Mouse (Mus musculus) hindbrain, embryonic 11.5 days (tissue): ENCODE results near the gene Klk14. TPM values are rescaled to one million over a fixed set of nuclear protein-coding genes. Genes with fewer than 3 reads are reported as not detected.
"Not testable (repeated sequence)": the region's sequence is repeated elsewhere in the genome, so short reads cannot be mapped to it uniquely, and the experiment has no call there.

ENCODE experiments used
- ATAC-seq: fragments of 200-750 bp; cut with Nextera tagmentation; 2 replicates; pipeline ENCODE4 v1.8.0; 2017; ENCODE audit warnings: mild to moderate bottlenecking, moderate TSS enrichment, moderate library complexity; ENCODE audit not compliant: low FRiP score
- DNase-seq: peaks from one replicate; pipeline ENCODE4 v3.0.0-alpha.2; 2015; ENCODE audit warnings: low spot score
- H3K27ac ChIP-seq: fragments of 300-500 bp; sonication (generic); 2 replicates; pipeline ENCODE4 v1.5.1; 2014; ENCODE audit warnings: mild to moderate bottlenecking, low read depth, low read length
- H3K27me3 ChIP-seq: fragments of 300-500 bp; sonication (generic); 2 replicates; pipeline ENCODE4 v1.6.1; 2014; ENCODE audit warnings: mild to moderate bottlenecking, low read length, moderate library complexity, mixed read lengths; ENCODE audit not compliant: control insufficient read depth, insufficient read depth
- H3K36me3 ChIP-seq: fragments of 300-500 bp; sonication (generic); 2 replicates; pipeline ENCODE4 v1.6.1; 2014; ENCODE audit warnings: mild to moderate bottlenecking, low read length, moderate library complexity, mixed read lengths; ENCODE audit not compliant: control insufficient read depth, insufficient read depth
- H3K4me1 ChIP-seq: fragments of 300-500 bp; sonication (generic); replicated peaks from 2 replicates; pipeline ENCODE4 v1.6.1; 2014; ENCODE audit warnings: low read length, mixed read lengths; ENCODE audit not compliant: control insufficient read depth, insufficient read depth
- H3K4me2 ChIP-seq: fragments of 300-500 bp; sonication (generic); replicated peaks from 2 replicates; pipeline ENCODE4 v1.6.1; 2014; ENCODE audit warnings: mild to moderate bottlenecking, low read depth, low read length
- H3K4me3 ChIP-seq: fragments of 300-500 bp; sonication (generic); 2 replicates; pipeline ENCODE4 v1.5.1; 2014; ENCODE audit warnings: low read depth, low read length
- H3K9ac ChIP-seq: fragments of 300-500 bp; sonication (generic); 2 replicates; pipeline ENCODE4 v1.6.1; 2014; ENCODE audit warnings: low read depth, low read length
- H3K9me3 ChIP-seq: fragments of 300-500 bp; sonication (generic); 2 replicates; pipeline ENCODE4 v1.6.1; 2016; ENCODE audit warnings: low read length; ENCODE audit not compliant: control insufficient read depth
- WGBS: fragments of 180-500 bp; shearing (Covaris S2); extraction: QIAGEN DNeasy Blood & Tissue Kit; methylation state at CpG from one replicate; pipeline ENCODE4 v1.1.7; 2014; 5-methylcytosine and 5-hydroxymethylcytosine counted together
- polyA plus RNA-seq: library from polyadenylated mRNA; unstranded; fragments of >200 nt; fragmentation: Nextera tagmentation; extraction: Ambion mirVana; gene quantifications from 2 replicates; pipeline ENCODE4 v1.2.1, GENCODE M21; 2014

The Klk14 gene
- polyA plus RNA-seq, 1 experiment from 2014 or later = not detected

GRCm38 (mm10) chr7:43668582-43668981 is 21.6 kb upstream of the Klk14 start:
- ATAC-seq (no peak), DNase-seq (peak; percentile 42)
- peaks cover 2% of the 10 kb centered on the region; the same call in 1 of the 2 replicates for H3K4me1 ChIP-seq
- H3K9ac ChIP-seq = no peak overlapping the region
- no peak overlapping the region for H3K27ac ChIP-seq
- no peak overlapping the region for H3K4me3 ChIP-seq
- H3K27me3 ChIP-seq = no peaks in the 10 kb centered on the region
- H3K4me2 ChIP-seq = no peak overlapping the region
- WGBS = 24% methylated on average over 3 of the region's 3 CpGs
- no peaks in the 10 kb centered on the region for H3K36me3 ChIP-seq
- no peaks in the 10 kb centered on the region for H3K9me3 ChIP-seq

GRCm38 (mm10) chr7:43671064-43671808 is 19.0 kb upstream of the Klk14 start:
- H3K4me2 ChIP-seq = peak overlapping the region; percentile 46
- H3K4me3 ChIP-seq = peak overlapping the region; percentile 47
- H3K27ac ChIP-seq = no peak overlapping the region
- H3K4me1 ChIP-seq = peaks cover 2% of the 10 kb centered on the region; the same call in 1 of the 2 replicates
- ATAC-seq (peak; percentile 60), DNase-seq (no peak)
- no peaks in the 10 kb centered on the region for H3K27me3 ChIP-seq
- H3K9me3 ChIP-seq = no peaks in the 10 kb centered on the region
- H3K9ac ChIP-seq = peak overlapping the region; percentile 4
- WGBS = 69% methylated on average over 11 of the region's 11 CpGs
- peaks cover 7% of the 10 kb centered on the region; the same call in 1 of the 2 replicates for H3K36me3 ChIP-seq

GRCm38 (mm10) chr7:43671809-43672580 is 18.2 kb upstream of the Klk14 start, which contains the start of gene Ctu1:
Gene Ctu1 (plus strand): TSS chr7:43672016.
- peak; percentile 94 for ATAC-seq
- peaks cover 2% of the 10 kb centered on the region; the same call in 1 of the 2 replicates for H3K4me1 ChIP-seq
- peak within 1 kb of the TSS; percentile 46 for H3K4me2 ChIP-seq
- peaks cover 14% of the 10 kb centered on the region for H3K36me3 ChIP-seq
- H3K9me3 ChIP-seq = no peaks in the 10 kb centered on the region
- peak; percentile 89 for DNase-seq
- no peaks in the 10 kb centered on the region for H3K27me3 ChIP-seq
- H3K9ac ChIP-seq = peak within 1 kb of the TSS; percentile 46
- under 1% methylated on average over 26 of the region's 26 CpGs for WGBS
- no peak within 1 kb of the TSS for H3K27ac ChIP-seq
- peak within 1 kb of the TSS; percentile 47 for H3K4me3 ChIP-seq

GRCm38 (mm10) chr7:43672581-43673260 is 17.5 kb upstream of the Klk14 start:
- Histone ChIP-seq H3K4me2 (peak overlapping the region; percentile 46), H3K27me3 (no peaks in the 10 kb centered on the region), H3K36me3 (peaks cover 20% of the 10 kb centered on the region), H3K4me1 (peaks cover 2% of the 10 kb centered on the region; the same call in 1 of the 2 replicates), H3K27ac (no peak overlapping the region), H3K4me3 (peak overlapping the region; percentile 47), H3K9me3 (no peaks in the 10 kb centered on the region), H3K9ac (peak overlapping the region; percentile 46)
- no peak; the same call in 1 of the 2 replicates for ATAC-seq
- peak; percentile 34 for DNase-seq
- 19% methylated on average over 10 of the region's 10 CpGs for WGBS

GRCm38 (mm10) chr7:43675091-43675490 is 15.1 kb upstream of the Klk14 start:
- Histone ChIP-seq H3K4me2 (no peak overlapping the region), H3K9ac (no peak overlapping the region), H3K36me3 (peaks cover 22% of the 10 kb centered on the region), H3K4me3 (no peak overlapping the region), H3K9me3 (no peaks in the 10 kb centered on the region), H3K4me1 (peaks cover 2% of the 10 kb centered on the region; the same call in 1 of the 2 replicates), H3K27me3 (no peaks in the 10 kb centered on the region), H3K27ac (no peak overlapping the region)
- ATAC-seq (no peak), DNase-seq (no peak)
- 92% methylated on average over 31 of the region's 32 CpGs for WGBS

- ATAC-seq (no peak), DNase-seq (peak; percentile 59)
- H3K27ac ChIP-seq = no peak overlapping the region
- H3K4me1 ChIP-seq = no peaks in the 10 kb centered on the region
- no peaks in the 10 kb centered on the region for H3K9me3 ChIP-seq
- H3K4me3 ChIP-seq = no peak overlapping the region
- no peaks in the 10 kb centered on the region for H3K27me3 ChIP-seq
- no peak overlapping the region for H3K9ac ChIP-seq
- H3K36me3 ChIP-seq = peaks cover 22% of the 10 kb centered on the region
- no peak overlapping the region for H3K4me2 ChIP-seq
Observed at GRCm38 (mm10) chr7:43678517-43678916, 11.7 kb upstream of the Klk14 start.

- Histone ChIP-seq H3K4me3 (no peak overlapping the region), H3K4me1 (no peaks in the 10 kb centered on the region), H3K9ac (no peak overlapping the region), H3K27ac (no peak overlapping the region), H3K9me3 (no peaks in the 10 kb centered on the region), H3K27me3 (no peaks in the 10 kb centered on the region), H3K4me2 (no peak overlapping the region), H3K36me3 (peaks cover 17% of the 10 kb centered on the region)
- ATAC-seq (peak; percentile 31; the same call in 1 of the 2 replicates), DNase-seq (peak; percentile 78)
- WGBS = 27% methylated on average over 5 of the region's 5 CpGs
Observed at GRCm38 (mm10) chr7:43680960-43681359, 9.3 kb upstream of the Klk14 start.

GRCm38 (mm10) chr7:43682511-43682910 is 7.7 kb upstream of the Klk14 start:
- not testable (repeated sequence) for H3K4me2 ChIP-seq, DNase-seq, H3K36me3 ChIP-seq, H3K4me3 ChIP-seq, H3K27ac ChIP-seq, H3K27me3 ChIP-seq, H3K4me1 ChIP-seq, H3K9ac ChIP-seq, H3K9me3 ChIP-seq, ATAC-seq
- WGBS = 27% methylated on average over 1 of the region's 1 CpGs
